Mouse (Mus musculus) thymus, postnatal 10 days (tissue): ENCODE measurements around the gene Art1.

Experiments
- DNase-seq, 2 experiments: peaks; one replicate each; pipeline ENCODE4 v3.0.0; 2021; ENCODE audit warnings: low spot score in 2 of 2

Gene Art1

GRCm38 (mm10) chr7:102108206-102108605, 6.7 kb downstream of the Art1 start:
- DNase-seq = no peak

DNA sequence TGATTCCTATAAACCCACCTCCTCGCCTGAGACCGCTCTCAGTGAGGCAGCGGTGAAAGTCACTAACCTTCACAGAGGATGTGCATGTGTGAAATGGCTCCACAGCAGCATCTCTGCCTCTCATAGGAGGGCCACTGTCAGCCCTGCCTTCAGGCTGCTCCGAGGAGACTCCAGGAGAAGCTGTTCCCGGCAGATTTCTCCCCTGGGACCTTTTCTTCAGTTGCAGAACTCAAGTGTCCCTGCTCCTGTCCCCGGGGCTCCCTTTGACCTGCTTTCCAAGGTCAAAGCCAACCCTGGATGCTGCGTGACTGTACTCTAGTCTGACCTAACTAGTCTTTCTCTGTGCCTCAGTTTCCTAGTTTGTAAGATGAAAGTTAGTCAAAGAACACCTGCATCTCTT, 7.6 kb downstream of the Art1 start, which contains the start of gene Art5:
Gene Art5 (minus strand): TSS at position 319 of the 400 bp plus-strand sequence.
- DNase-seq = no peak

DNA sequence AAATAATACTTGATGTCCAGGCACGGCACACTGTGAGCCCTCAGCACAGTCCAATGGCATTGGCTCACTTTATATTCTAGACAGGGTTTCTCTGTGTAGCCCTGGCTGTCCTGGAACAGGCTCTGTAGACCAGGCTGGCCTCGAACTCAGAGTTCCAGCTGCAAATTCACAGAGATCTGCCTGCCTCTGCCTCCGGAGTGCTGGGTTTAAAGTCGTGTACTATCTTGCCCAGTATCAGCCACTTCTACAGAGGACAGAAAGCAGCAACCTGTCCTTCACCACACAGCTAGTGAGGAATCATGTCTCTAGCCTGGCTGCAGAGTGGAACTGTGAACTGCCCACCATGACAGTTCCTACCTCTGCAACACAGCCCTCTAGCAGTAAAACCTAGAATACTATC, 8.2 kb downstream of the Art1 start:
- DNase-seq = no peak

GRCm38 (mm10) chr7:102113151-102113729, 11.7 kb downstream of the Art1 start:
- DNase-seq = no peak

DNA sequence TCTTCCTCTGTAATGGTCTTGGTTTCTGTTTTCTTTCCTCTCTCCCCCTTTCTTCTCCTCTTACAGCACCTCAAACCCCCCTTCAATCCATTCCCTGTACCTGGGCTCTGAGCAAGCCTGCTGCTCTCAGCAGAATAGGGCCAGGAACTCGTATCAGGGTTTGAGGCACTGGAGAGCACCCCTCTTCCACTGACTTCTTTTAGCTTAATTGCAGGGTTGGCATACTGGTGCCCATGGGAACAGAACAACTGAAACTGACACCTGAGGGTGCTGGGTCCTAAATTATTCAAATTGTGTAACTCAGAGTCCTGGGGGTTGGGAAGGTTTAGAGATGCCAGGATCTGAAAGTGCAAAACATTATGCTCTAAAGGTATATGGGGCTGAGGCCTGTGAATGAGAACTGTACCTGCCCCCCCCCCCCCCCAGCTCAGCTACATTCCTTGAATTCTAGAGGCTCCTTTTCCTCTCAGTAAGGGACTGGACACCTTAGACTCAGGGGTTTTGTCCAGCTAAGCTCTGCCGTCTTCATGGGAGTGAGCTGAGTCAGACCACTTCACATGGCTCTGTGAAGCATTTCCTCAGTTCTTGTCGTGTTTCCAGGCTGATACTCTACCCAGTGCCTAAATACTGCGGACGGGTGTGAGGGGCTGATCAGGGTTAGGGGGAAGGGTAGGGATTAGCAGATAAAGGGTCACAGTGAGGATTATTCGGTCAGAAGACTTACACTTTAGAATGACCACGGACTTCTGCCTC, 15.2 kb downstream of the Art1 start, which contains the start of gene Chrna10:
Gene Chrna10 (minus strand): TSS at position 250 of the 753 bp plus-strand sequence.
- no peak for DNase-seq

DNA sequence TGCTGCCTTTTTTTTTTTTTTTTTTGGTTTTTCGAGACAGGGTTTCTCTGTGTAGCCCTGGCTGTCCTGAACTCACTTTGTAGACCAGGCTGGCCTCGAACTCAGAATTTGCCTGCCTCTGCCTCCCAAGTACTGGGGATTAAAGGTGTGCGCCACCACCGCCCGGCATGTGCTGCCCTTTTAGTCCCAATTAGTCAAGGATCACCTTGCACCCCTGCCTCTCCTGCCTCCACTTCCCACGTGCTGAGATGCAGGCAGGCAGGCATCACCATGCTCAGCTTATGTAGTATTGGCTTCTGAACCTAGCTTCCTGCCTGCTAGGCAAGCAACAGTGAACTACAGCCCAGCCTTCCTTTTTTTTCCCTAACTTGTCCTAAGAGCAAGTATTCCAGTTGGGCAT, 15.8 kb downstream of the Art1 start:
- DNase-seq = no peak

- DNase-seq = no peak
Measured at GRCm38 (mm10) chr7:102120326-102120725, 18.8 kb downstream of the Art1 start.

DNA sequence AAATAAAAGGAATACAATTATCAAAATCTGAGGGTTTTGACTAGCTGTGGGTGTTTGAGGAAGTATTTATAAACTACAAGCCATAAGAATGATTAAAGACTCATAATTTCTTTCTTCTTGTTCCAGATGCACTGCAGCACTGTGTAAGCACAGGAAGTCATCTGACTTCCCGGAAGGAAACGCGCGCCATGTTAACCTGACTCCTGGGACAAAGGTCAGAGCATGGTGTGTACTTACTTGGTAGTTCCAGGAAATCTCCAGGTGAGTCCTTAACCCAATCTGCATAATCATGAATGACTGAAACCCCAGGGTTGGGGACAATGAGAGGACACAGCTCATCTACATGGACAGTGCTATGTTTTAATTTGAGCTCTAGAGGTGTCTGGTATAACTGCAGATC, 30.9 kb downstream of the Art1 start:
- no peak for DNase-seq

DNA sequence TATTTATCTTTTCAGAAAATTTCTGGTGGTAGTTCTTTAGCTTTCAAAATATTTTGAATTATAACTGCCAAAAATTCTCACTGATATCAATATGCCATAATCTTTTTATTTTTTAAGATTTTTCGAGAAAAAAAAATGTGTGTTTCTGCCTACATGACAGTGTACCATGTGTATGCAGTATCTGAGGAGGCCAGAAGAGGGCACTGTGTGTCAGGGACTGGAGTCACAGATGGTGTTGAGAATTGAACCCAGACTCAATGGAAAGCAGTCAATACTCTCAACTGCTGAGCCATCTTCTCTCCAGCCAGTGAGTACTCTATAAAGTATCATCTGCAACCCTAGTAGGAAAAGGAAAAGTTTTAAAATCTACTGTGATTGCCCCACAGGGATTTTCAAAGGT, 35.9 kb downstream of the Art1 start:
- DNase-seq = peak; percentile 19 to 58

- DNase-seq = no peak
Measured at GRCm38 (mm10) chr7:102137898-102138297, 36.4 kb downstream of the Art1 start.

- no peak for DNase-seq
Measured at GRCm38 (mm10) chr7:102153691-102154090, 52.1 kb downstream of the Art1 start.
